Mouse (Mus musculus) layer of hippocampus, postnatal 25 days (tissue): ENCODE measurements around the gene Eml3. TPM values are rescaled to one million over a fixed set of nuclear protein-coding genes. Genes with fewer than 3 reads are reported as not detected.
A peak's percentile ranks its signal among the peaks of the same experiment; 100 is the strongest.
"Not testable (repeated sequence)": the region's sequence is repeated elsewhere in the genome, so short reads cannot be mapped to it uniquely, and the experiment has no call there.

Experiments
- DNase-seq, 2 experiments: peaks; one replicate each; pipeline ENCODE4 v3.0.0; 2022; ENCODE audit warnings: mixed read lengths in 2 of 2, low spot score in 1 of 2; ENCODE audit errors: extremely low spot score in 1 of 2
- total RNA-seq, 2 experiments: library from RNA; stranded (reverse); gene quantifications; 2 replicates each; pipeline ENCODE4 v1.2.3; 2021

Eml3 gene
- total RNA-seq, 2 experiments from 2014 or later: 9.1 to 11.1 TPM

DNA sequence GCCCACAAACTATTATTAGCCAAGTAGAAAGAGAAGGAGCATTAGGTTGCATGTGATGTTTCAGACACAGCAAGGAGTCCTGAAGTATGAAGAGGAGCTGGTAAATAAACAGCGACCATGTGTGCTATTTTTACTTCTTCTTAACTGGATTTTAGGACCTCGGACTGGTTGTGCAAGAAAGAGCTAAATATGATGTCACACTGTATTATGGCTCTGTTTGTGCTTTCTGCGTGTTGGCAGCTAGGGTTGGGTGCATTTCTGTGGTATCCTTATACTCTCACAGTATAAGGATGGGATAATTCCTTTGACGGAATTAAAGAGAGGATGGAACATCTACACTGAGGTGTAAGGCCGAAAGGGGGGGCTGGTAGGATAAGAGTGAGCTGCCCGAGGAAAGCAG, 15.9 kb downstream of the Eml3 start:
- no peak for DNase-seq

DNA sequence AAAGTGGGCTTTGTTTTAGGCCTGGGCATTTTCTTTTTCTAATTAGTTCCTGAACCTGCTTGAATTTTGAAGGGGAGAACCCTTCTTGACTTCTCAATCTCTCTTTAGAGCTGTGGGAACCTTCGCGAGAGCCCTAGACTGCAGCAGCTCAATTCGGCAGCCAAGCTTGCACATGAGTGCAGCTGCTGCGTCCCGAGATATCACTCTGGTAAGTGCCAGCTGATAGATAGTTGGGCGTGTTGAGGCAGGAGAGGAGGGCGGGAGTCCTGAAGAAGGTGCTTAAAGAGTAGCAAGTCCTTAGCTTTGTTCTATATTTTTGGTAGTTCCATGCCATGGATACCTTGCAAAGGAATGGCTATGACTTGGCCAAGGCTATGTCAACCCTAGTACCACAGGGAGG, 17.6 kb downstream of the Eml3 start:
- DNase-seq: no peak

DNA sequence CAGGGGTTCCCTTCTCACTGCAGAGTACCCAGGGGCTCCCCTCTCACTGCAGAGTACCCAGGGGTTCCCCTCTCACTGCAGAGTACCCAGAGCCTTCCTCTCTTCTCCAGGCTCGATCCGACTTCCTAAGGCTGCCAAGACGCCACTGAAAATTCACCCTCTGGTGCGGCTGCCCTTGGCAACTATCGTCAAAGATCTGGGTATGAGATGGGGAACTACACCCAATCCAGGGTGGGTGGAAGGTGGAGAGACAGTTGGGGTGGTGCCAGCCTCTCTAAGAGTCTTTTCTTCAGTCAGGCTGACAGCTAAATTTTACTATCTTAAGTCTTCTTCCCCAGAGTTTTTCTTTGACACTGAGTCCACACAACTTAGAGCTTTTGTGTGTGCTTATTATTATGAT, 20.8 kb downstream of the Eml3 start:
- DNase-seq: no peak

DNA sequence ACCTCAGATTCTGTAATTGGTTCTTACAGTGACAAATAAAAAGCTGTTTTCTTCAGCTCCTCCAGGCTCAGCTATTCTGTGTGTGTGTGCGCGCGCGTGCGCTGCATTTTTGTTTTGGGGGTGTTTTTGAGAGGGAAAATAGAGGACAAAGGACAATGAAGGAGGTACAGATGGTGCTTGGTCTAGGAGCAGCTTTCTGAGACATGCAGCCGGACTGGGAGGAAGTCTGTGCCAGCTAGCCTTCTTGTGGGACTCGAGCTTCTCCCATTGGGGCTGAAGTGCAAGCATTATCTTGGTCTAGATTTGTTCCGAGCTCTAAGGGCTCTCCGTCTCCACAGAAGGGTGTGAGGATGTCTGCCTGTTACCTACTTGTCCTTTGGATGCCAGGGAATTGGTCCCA, 22.9 kb downstream of the Eml3 start:
- DNase-seq: no peak

DNA sequence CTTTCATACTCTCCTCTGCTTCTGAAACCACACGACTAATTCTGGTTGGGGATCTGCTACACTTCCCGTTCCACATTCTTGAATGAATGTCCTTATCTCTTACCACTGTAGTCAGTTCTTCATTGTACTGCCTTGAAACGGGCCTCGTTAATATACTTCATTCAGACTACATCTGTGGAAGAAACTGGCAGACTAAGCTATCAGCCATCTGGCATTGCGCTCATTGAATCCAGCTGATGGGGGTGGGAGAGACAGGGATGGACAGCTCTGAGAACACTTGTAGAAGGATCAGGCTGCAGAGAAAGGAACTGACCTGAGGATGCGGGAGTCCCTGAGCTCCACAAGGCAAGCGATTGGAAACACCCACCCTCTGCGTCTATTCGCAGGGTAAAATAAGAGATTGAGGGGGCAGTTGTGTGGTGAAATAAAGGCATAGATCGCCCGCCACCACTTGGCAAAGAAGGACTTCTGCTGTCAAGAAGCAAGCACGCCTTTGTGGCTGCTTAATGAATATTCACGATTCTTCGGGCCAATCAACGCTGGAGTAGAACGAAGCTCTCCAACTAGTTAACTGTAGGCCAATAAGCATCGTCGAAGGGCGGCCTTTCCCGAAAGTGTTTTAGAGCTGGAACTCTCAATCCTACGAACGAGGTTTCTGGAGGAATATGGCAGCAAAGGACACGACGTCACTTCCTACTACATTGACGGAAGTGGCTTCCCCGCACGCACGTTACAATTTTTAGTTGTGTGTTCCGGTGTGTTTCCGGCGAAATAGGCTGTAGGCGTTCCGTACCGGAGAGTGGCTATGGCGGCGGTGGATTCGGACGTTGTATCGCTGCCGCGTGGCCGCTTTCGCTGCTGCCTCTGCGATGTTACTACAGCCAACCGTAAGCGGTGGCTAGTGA, 24.0 kb downstream of the Eml3 start, which contains the start of gene Tut1:
Tut1 (plus strand) TSS at position 713 of the 905 bp plus-strand sequence.
- peak; percentile 82 to 87 for DNase-seq

DNA sequence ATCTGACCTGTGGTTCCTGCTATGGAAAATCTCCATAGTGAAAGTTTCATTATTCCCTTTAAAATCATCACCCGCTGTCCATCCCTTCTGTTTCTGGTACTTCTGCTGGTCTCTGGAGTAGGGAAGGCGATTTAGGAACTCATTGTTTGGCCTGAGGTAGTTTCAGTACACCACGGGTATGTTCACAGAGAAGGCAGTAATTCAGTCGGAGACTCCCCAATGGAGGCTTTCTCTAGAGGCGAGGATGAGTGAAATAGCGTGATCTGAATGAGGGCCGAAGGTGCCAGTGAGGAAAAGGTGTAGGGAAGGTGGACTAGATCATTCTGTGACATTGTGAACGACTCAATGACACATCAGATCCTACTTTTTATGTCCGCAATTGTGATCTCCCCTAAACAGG, 24.8 kb downstream of the Eml3 start:
- no peak for DNase-seq

DNA sequence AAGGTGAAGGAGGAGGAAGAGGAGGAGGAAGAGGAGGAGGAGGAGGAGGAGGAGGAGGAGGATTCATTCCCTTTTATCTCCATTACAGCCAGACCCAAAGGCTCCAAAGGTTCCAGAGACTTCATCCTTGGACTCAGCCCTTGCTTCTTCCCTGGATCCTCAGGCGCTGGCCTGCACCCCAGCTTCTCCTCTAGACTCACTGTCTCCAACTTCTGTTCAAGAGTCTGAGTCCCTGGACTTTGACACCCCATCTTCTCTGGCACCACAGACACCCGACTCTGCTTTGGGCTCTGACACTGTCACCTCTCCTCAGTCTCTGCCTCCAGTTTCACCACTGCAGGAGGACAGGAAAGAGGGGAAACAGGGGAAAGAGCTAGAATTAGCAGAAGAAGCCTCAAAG, 32.9 kb downstream of the Eml3 start:
- no peak for DNase-seq

DNA sequence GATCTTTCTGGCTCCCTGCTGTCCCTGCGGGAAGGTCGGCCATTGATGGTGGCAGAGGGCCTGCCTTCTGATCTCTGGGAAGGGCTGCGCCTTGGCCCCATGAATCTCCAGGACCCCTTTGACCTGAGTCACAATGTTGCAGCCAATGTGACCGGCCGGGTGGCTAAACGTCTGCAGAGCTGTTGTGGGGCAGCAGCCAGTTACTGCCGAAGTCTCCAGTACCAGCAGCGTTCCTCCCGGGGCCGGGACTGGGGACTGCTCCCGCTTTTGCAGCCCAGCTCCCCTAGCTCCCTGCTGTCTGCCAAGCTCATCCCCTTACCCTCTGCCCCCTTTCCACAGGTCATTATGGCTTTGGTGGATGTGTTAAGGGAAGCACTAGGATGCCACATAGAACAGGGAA, 35.7 kb downstream of the Eml3 start:
- no peak for DNase-seq

DNA sequence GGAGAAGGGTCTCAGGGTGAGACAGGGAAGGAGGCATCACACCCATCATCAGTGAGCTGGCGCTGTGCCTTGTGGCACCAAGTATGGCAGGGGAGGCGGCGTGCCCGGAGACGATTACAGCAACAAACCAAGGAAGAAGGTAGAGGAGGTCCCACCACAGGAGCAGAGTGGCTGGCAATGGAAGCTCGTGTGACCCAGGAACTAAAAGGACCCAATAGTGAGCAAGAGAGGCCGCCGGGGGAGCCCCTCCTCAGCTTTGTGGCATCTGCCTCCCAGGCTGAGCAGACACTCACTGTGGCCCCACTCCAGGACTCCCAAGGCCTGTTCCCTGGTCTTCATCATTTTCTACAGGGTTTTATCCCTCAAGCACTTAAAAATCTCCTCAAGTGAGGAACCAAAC, 36.4 kb downstream of the Eml3 start:
- no peak for DNase-seq

DNA sequence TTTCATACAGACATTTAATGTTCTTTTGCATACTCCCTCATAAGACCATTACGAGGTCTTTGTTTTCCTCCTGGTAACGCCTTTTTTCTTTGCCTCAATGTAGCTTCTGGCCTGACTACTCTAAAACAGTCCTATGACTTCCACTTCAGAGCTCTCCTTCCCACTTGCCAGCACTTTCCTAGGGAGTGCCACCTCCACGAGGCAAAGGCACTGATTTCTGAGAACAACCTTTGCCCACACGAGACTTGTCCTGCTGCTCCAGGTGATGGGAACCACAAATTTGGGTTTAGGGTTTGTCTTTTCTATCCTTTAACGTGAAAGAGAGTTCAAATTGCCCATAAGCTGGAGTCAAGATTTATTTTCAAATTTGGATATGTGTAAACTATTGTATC, 36.8 kb downstream of the Eml3 start:
- no peak for DNase-seq

DNA sequence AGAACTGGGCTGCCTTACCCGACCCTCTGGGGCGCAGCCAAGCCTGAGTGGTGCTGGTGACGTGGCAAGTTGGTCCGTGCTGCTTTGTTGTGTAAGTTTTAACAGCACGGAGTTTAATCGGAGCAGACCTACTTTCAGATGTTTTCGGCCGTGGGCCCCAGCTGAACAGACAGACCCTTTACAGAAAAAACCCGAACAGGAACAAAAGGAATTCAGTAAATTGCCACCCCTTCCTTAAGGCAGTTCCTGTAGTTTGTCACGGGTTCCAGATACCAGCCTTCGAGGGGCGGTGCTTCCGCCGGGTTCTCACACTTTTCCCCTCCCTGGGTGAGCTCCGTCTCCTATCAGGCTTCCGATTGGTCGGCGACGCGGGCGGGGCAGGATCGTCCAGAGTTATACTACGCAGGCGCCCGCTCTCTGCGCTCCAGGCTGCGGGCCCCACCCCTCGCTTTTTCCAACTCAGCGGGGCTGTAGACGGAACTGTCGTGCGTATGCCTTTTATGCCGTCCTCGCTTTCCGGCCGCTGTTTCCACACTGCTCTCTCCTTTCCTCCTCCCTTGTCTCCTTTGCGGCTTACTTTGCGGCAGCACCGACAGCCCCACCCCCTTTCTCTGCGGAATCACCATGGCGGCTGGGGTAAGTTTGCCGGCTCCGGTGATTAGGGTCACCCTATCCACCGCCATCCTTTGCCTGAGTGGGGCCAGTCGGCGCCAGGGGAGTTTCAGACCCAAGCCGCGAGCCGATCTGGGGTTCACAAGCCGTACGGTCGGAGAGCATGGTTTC, 37.4 kb downstream of the Eml3 start, which contains the start of gene Eef1g:
Eef1g (plus strand) TSS at position 452 of the 783 bp plus-strand sequence.
- peak; percentile 86 to 94 for DNase-seq

DNA sequence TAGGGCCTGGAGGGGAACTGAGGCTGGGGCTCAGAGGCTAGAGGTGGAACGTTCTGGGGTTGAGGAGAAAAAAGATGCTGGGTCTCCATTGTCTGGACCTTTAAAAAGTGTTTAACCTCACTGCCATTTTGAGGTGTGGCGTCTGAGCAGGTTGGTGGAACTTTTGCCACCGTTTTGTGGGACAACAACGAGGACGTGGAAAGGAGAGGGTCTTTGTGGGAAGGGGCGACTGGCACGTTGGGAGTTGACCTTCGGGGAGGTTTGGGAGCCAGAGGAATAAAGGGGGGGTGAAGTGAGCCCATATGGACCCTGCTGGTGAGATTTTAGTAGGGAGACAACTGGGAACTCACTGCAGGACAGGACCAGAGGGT, 38.0 kb downstream of the Eml3 start:
- DNase-seq: no peak

DNA sequence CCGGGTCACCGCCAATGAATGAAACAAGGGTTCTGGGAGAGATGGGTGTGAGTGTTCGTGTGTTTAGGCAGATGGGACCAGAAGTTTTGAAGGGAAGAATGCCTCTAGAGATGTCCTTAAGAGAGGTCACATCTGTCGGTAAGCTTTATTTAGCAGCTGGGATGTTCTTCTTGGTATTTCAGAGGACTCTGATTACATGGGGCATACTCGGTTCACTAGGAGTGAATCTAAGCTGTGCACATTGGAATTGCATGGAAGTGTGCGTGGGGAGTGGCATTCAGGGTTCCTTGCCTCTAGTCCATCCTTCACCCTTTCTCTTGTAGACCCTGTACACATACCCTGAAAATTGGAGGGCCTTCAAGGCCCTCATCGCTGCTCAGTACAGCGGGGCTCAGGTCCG, 38.5 kb downstream of the Eml3 start:
- no peak for DNase-seq

DNA sequence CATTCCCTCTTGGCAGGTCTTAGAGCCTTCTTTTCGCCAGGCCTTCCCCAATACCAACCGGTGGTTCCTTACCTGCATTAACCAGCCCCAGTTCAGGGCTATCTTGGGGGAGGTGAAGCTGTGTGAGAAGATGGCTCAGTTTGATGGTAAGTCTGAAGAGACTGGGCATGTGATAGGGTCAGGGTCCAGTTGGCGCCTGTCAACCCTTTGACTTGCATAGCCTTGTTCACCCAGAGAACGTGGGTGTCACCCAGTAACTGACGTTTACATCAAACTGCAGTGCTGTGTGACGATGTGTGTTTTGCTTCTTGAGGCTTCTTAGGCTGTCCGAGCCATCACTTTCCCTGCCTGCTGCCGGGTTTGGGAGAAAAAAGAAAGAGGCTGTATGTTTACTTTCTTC, 43.1 kb downstream of the Eml3 start:
- not testable (repeated sequence) for DNase-seq

DNA sequence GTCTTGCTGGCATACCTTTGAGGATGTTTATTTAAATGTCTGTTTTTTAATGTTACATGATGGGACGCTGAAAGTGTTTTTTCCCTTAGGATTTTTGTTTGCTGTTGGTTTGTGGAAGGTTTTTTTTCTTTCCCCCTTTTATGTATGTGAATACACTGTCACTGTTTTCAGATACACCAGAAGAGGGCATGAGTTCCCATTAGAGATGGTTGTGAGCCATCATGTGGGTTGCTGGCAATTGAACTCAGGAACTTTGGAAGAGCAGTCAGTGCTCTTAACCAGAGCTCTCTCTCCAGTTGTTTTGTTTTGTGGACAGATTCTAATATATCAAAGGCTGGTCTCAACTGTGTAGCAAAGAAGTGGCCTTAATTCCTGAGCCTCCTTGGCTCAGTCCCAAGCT, 45.3 kb downstream of the Eml3 start:
- DNase-seq: no peak

DNA sequence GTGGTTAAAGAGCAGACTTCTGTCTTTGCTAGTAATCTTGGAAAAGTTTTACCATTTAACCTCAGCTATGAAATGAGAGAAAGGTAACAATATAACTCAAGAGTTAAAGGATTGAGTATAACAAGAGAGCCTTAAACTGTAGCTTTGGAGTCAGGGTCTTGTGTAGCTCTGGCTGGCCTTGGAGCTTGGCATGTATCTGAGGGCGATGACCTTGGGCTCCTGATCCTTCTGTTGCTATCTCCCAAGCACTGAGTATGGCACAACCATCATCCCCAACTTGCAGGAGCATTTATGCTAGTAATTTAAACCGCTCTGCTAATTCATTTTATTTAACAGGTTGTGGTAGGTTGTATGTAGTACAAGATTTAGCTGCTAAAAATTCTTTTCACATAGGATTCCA, 46.1 kb downstream of the Eml3 start:
- no peak for DNase-seq

DNA sequence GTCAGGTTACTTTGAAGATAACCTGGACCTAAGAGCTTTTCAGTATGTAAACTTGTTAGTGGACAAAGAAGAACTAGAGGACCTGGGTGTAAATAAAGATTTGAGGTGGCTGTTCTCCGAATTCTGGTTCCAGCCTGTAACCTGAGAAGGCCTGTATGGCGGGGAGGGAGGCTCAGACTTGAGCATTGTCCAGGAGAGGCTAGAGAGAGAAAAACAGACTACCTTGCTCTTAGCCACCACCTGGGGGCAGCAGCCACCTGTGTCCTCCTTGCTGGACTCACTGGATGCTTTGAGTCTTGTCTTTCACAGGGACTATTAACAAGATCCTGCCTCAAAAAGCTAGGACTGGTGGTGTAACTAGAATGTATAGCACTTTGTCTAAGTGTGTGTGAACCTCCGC, 47.2 kb downstream of the Eml3 start:
- DNase-seq: no peak

DNA sequence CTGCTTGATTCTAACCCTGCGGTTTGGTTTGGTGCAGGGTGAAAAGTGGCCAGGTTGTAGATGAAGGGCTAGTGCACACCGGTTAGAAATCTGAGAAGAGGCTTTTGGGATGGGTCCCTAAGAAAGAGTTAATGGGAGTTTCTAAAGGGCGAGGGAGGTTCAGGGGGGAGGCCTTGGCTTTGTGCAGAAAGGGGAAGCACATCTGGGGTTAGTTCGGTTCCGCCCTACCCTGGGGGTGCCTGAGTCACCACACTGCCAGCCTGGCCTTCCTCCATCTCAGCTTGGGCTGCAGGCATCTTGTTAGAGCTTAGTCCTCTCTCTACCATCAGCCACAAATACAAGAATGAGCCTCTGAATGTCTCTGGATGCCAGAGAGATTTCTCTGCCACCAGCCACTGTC, 51.4 kb downstream of the Eml3 start:
- DNase-seq: no peak

DNA sequence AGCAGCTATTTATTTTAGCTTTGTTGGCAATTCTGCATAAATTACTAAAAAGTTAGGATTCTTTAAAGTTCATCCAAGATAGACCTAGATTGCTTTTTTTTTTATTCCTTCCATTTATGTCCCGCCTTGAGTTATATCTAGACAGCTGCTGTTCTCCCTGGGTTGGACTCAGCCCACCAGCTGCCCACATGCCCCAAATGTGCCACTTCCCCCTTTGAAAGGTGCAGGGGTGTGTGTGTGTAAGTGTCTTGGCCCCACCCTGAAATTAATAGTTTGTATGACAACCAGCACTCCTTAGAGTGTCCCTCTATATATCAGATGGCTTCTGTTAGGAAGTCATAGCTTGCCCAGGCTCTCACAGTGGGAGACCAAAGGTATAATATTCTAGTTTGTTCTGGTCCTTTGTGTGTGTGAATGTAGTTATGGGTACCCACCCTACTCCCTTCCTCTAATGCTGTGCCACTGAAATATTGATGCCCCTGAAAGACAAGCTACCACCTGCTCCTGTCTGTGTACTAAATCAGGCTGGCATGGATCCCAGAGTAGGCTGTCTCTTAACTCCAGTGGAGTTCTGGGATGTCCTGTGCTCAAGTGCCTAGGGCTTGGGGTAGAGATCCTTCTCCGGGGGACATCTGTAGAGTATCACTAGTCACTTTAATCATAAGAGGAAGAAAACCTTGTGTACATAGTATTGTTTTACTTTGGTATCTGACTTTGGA, 52.3 kb downstream of the Eml3 start:
- no peak for DNase-seq

DNA sequence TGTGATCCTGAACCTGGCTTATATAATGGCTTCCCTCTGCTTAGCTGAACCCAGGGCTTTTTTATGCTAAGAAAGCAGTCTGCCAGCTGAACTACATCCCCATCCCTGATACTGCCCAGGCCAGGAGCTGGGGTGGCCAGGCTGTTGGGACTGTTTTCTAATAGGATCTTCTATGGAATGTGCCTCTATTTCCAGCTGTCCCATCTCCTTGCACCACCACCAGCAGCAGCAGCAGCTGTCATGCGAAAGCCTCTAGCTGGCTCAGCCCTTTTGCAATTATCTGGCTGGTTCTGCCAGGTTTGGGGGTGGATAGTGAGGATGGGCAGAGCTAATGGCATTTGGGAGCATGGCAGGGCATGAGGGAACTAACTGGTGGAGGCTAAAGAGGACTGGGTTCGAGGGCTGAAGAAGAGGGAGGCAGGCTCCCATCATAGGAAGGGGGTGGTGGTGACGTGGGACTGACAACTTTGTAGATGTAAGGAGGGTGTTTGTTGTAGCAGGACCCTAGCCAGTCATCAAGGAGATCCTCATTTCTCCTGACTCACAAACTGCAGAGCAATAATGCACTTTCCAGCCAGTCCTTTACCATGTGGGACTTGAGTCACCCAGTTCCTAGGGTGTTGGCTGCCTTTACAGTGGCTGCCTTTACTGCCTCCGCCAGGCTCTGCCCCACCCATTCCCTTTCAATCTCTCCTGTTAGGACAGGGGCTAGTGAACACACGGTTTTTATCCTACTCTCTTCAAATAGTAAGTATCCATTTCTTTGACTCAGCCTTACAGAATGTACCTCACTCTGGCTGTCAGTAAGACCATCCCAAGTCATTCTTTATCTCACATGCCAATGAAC, 53.2 kb downstream of the Eml3 start:
- DNase-seq: no peak
